ENCODE assay signal across 8 mouse cellular contexts in the genomic region with DNA sequence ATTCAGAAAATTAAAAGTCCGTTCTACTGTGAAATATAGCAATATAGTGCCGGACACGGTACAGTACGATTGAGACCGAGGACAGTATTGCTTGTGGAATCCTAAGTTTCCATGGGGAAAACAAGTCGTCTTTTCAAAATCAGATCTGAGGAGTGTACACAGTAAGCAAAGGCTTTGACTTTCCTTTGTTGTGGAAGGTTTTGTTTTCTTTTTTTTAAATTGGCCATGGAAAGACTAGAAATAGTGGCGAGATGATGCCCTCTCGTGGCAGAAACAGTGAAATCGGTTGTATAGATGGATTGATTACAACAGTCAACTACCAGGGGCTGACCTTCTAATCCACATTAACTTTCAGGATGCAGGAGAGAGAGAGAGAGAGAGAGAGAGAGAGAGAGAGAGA. TPM values are rescaled to one million over a fixed set of nuclear protein-coding genes. Genes with fewer than 3 reads are reported as not detected.
DNase-seq lines count a peak whose midpoint lies in the region; ATAC-seq and TF ChIP-seq lines count a peak whose summit lies in the region.

No protein-coding gene starts in this region.

- no peak for ATAC-seq in heart, embryonic 11.5 days (replicated peaks; ENCODE audit: insufficient number of reproducible peaks, low FRiP score, low TSS enrichment)
- peak; percentile 48 for ATAC-seq in forebrain, embryonic 13.5 days
- peak; percentile 59 for ATAC-seq in neural tube, embryonic 13.5 days (ENCODE audit: low read depth)

- H3K79me2 ChIP-seq in heart, adult 2 months (replicated peaks; ENCODE audit: control insufficient read depth, insufficient read depth, low read length) = no peaks in the 10 kb centered on the region

- intact Hi-C loops in heart, adult 2 months (cut with DNase I) = loop anchor here (2.0 to 5.0 kb wide), 3 partner anchors 156 to 341 kb away; a partner anchor contains a TSS

- DNase-seq in heart, adult 2 months = no peak
- peak; percentile 82 for DNase-seq in 3T3-L1 (ENCODE audit: low read depth, low spot score)
- DNase-seq in adrenal gland, postnatal 36 days = peak; percentile 22 to 45
- peak; percentile 72 for DNase-seq in layer of hippocampus, adult 11-12 months (ENCODE audit: low spot score)
- DNase-seq in ovary, postnatal 36 days (ENCODE audit: low spot score) = no peak

- no peak overlapping the region for H3K9ac ChIP-seq in heart, adult 2 months (ENCODE audit: low read depth, low read length)
- no peak overlapping the region for H3K9ac ChIP-seq in heart, embryonic 11.5 days (ENCODE audit: low read depth, low read length)
- no peak overlapping the region for H3K9ac ChIP-seq in forebrain, embryonic 13.5 days
- no peak overlapping the region for H3K9ac ChIP-seq in neural tube, embryonic 13.5 days

- WGBS in heart, adult 2 months = 60% methylated on average over 9 of the region's 9 CpGs
- WGBS in heart, embryonic 11.5 days (ENCODE audit: insufficient replicate concordance) = 65% methylated on average over 9 of the region's 9 CpGs
- 65% methylated on average over 9 of the region's 9 CpGs for WGBS in forebrain, embryonic 13.5 days
- WGBS in neural tube, embryonic 13.5 days = 62% methylated on average over 9 of the region's 9 CpGs

- no peaks in the 10 kb centered on the region for H3K27me3 ChIP-seq in heart, adult 2 months (ENCODE audit: control insufficient read depth, insufficient read depth, low read length)
- H3K27me3 ChIP-seq in heart, embryonic 11.5 days (ENCODE audit: control insufficient read depth, insufficient read depth, low read length) = no peaks in the 10 kb centered on the region
- H3K27me3 ChIP-seq in forebrain, embryonic 13.5 days = no peaks in the 10 kb centered on the region
- H3K27me3 ChIP-seq in neural tube, embryonic 13.5 days = no peaks in the 10 kb centered on the region

- peak; percentile 63 for TF ChIP-seq CTCF in heart, adult 2 months (IDR thresholded peaks at IDR 0.05)

- H3K9me3 ChIP-seq in heart, embryonic 11.5 days (replicated peaks; ENCODE audit: control insufficient read depth, low read length) = no peaks in the 10 kb centered on the region
- H3K9me3 ChIP-seq in forebrain, embryonic 13.5 days (replicated peaks) = no peaks in the 10 kb centered on the region
- H3K9me3 ChIP-seq in neural tube, embryonic 13.5 days = no peaks in the 10 kb centered on the region

- peaks cover 4% of the 10 kb centered on the region; the same call in 1 of the 2 replicates for H3K36me3 ChIP-seq in heart, adult 2 months (ENCODE audit: control insufficient read depth, insufficient read depth, low read length)
- H3K36me3 ChIP-seq in heart, embryonic 11.5 days (ENCODE audit: control insufficient read depth, insufficient read depth, low read length) = no peaks in the 10 kb centered on the region
- H3K36me3 ChIP-seq in forebrain, embryonic 13.5 days (ENCODE audit: poor library complexity, severe bottlenecking) = no peaks in the 10 kb centered on the region
- H3K36me3 ChIP-seq in neural tube, embryonic 13.5 days = no peaks in the 10 kb centered on the region

- TF ChIP-seq POLR2A in heart, adult 2 months (IDR thresholded peaks at IDR 0.05; ENCODE audit: insufficient read depth, low read depth, low read length) = no peak

- no peak overlapping the region for H3K4me2 ChIP-seq in heart, embryonic 11.5 days
- H3K4me2 ChIP-seq in forebrain, embryonic 13.5 days = no peak overlapping the region
- H3K4me2 ChIP-seq in neural tube, embryonic 13.5 days = no peak overlapping the region

- H3K27ac ChIP-seq in heart, adult 2 months = no peak overlapping the region
- no peak overlapping the region for H3K27ac ChIP-seq in heart, embryonic 11.5 days (ENCODE audit: low read depth, low read length)
- no peak overlapping the region for H3K27ac ChIP-seq in forebrain, embryonic 13.5 days
- no peak overlapping the region for H3K27ac ChIP-seq in neural tube, embryonic 13.5 days (replicated peaks)

- no peak for TF ChIP-seq EP300 in heart, adult 2 months (IDR thresholded peaks at IDR 0.05; ENCODE audit: insufficient read depth, low read depth, low read length)

- H3K4me1 ChIP-seq in heart, adult 2 months (ENCODE audit: control insufficient read depth, insufficient read depth, low read length) = no peaks in the 10 kb centered on the region
- H3K4me1 ChIP-seq in heart, embryonic 11.5 days (ENCODE audit: control insufficient read depth, insufficient read depth, low read length) = no peaks in the 10 kb centered on the region
- no peaks in the 10 kb centered on the region for H3K4me1 ChIP-seq in forebrain, embryonic 13.5 days
- H3K4me1 ChIP-seq in neural tube, embryonic 13.5 days (replicated peaks) = 0 out of 2 replicates have a peak, but pooled peaks cover 3% of the 10 kb centered on the region

- no peak overlapping the region for H3K4me3 ChIP-seq in heart, adult 2 months
- H3K4me3 ChIP-seq in heart, embryonic 11.5 days (ENCODE audit: low read depth, low read length) = no peak overlapping the region
- no peak overlapping the region for H3K4me3 ChIP-seq in forebrain, embryonic 13.5 days
- no peak overlapping the region for H3K4me3 ChIP-seq in neural tube, embryonic 13.5 days

RNA-seq across cellular contexts. Expression of a gene that starts 40.0 kb away (rescaled TPM):
- total RNA-seq in heart, adult 2 months (2021) = 10 to 100 TPM; 13.3 to 14.2 TPM
- 14.2 and 24.6 TPM in 2 replicates for polyA plus RNA-seq in heart, adult 2 months (2012; rRNA removed)
- 7.8 and 10.0 TPM in 2 replicates for polyA plus RNA-seq in heart, embryonic 11.5 days (2014; fragmentation: Nextera tagmentation; extraction: Ambion mirVana)
- 10 to 100 TPM; 43.7 to 47.0 TPM for total RNA-seq in adrenal gland, postnatal 36 days (2021)
- polyA plus RNA-seq in forebrain, embryonic 13.5 days (2015; fragmentation: Nextera tagmentation; extraction: Ambion mirVana) = 35.2 and 42.1 TPM in 2 replicates
- polyA plus RNA-seq in neural tube, embryonic 13.5 days (2015; fragmentation: Nextera tagmentation; extraction: Ambion mirVana) = 71.3 and 73.7 TPM in 2 replicates

Comparison
In these comparisons a context has a peak if more than half of its experiments do, and no peak if none do; other contexts are left out.
1. DNase-seq: peak in 3T3-L1 (single experiment), adrenal gland, postnatal 36 days (2 of 2) and layer of hippocampus, adult 11-12 months (single experiment); none in heart, adult 2 months (0 of 2) and ovary, postnatal 36 days (single experiment).